Mouse (Mus musculus) cerebellum, adult 11 months (tissue): ENCODE data around the gene Hyal2.
"Not testable (repeated sequence)": the region's sequence is repeated elsewhere in the genome, so short reads cannot be mapped to it uniquely, and the experiment has no call there.

Experiments used
- DNase-seq: peaks from one replicate; pipeline ENCODE4 v3.0.0; 2022

The Hyal2 gene

DNA sequence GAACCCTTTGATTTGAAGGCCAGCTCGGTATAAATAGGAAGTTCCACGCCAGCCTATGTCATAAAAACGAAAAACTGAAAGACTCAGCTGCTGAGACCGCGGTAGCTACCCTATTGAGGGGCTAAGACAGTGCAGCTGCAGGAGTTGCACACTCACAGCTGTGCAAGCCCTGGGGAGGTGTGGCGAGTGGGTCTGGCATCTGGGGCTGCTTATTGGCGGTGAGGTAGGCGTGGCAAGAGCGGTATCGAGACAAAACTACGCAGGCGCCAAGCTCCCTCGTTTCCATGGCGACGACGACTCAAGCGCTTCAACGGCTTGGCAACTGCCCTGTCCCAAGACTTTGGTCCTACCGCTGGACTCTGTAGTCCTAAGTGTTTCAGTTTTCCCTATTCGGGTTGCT, 20.7 kb upstream of the Hyal2 start, which contains the start of gene Zmynd10:
TSS of gene Zmynd10 (plus strand) at position 273 of the 400 bp plus-strand sequence.
- DNase-seq, result no peak

DNA sequence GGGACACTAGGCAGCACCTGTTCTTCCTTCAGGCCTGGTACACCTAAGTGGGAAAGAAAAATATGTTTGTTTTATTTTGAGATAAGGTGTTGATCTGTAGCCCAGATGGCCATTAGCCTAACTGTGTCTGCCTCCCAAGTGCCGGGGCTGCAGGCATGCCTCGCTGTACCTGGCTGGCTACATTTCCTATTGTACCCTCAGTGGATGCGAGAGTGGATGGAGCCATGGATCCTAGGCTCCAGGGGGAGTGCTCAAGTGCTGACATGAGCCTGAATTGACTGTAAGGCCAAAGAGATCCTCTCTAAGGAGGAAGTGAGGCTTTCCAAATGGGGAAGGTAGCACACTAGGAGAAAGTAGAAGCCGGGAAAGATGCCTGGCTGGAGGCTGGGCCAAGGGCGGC, 19.8 kb upstream of the Hyal2 start:
- no peak for DNase-seq

DNA sequence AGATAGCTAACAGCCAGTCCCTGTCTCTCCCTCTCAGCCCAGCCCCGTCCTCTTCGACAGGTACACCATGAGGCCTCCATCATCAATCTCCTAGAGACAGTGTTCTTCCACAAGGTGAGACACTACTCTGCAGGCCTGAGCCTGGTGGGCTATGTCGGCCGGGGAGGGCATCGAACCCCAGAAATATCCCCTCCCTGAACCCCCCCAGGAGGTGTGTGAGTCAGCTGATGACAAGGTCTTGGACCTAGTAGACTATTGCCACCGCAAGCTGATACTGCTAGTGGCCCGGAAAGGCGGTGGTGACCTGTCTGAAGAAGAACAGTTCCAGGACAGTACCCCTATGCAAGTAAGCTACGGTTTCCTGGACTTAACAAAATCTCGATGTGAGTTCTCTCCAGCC, 18.9 kb upstream of the Hyal2 start:
- no peak for DNase-seq

DNA sequence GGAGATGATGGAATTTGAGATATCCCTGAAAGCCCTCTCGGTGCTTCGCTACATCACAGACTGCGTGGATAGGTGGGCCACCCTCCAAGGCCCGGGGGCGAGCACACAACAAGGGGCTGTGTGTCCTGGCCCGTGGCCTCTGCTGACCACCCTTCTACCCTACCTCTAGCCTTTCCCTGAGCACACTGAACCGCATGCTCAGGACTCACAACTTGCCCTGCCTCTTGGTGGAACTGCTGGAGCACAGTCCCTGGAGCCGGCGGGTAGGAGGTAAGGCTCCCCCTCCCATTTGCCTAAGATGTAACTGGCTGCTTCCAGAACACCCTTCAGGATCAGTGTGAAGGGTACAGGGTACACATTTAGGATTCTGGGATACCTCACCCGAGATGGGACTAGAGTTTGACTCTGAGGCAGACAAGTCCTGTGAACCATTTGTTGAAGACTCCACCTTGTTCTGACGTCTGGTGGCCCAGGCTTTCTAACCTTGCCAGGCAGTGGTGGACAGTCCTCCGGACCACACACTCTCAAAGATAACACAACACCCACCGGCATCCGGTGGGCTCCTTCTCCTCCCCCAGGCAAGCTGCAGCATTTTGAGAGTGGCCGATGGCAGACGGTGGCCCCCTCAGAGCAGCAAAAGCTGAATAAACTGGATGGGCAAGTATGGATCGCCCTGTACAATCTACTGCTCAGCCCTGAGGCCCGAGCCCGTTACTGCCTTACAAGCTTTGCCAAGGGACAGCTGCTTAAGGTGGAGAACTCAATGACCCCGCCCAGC, 18.3 kb upstream of the Hyal2 start:
- DNase-seq, result no peak

DNA sequence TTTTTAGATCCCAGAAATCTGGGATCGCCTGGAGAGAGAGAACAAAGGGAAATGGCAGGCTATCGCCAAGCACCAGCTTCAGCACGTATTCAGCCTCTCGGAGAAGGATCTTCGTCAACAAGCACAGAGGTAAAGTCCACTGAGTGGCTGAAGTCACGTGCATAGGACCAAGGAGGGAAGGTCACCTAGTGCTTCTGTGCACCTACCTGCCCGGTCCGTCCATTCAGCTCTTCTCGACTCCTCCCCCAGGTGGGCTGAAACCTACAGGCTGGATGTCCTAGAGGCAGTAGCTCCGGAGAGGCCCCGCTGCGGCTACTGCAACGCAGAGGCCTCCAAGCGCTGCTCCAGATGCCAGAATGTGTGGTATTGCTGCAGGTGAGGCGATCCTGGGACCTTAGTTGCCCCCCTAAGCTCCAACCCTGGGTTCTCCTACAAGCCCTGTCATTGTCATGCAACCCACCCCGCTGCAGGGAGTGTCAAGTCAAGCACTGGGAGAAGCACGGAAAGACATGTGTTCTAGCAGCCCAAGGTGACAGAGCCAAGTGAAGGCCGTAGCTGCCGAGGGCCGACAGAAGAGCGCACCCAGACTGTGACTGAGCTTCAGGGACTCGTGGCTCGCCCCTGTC, 17.1 kb upstream of the Hyal2 start:
- DNase-seq, result no peak

DNA sequence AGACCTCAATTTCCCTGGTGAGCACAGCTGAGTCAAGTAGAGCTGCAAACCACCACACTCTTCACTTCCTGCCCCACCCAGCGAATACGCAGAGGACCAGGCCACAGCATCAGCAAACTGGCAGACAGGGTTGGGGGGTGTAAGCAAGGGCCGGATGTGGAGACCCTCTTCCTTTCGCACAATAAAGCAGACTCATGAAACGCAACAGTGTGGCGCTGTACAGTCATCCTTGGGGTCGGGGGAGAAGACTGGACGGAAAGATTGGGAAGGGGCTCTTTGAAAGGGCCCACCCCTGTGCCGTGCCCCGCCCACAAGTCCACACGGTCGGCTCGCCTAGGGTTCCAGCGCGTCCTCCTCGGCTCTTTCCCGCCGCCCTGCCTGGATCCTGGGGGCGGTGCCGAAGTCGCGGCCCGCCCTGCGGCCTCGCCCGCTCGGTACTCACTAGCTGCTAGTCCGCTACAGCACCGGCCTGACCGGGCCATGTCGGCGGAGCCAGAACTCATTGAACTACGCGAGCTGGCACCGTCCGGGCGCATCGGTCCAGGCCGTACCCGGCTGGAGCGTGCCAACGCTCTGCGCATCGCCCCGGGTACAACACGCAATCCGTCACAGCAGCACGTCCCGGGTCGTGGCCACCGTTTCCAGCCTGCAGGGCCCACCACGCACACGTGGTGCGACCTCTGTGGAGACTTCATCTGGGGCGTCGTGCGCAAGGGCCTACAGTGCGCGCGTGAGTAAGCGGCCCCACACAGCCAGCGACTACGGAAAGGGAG, 16.4 kb upstream of the Hyal2 start, which contains the start of gene Rassf1:
TSS of gene Rassf1 (plus strand) at position 439 of the 773 bp plus-strand sequence.
- no peak for DNase-seq

DNA sequence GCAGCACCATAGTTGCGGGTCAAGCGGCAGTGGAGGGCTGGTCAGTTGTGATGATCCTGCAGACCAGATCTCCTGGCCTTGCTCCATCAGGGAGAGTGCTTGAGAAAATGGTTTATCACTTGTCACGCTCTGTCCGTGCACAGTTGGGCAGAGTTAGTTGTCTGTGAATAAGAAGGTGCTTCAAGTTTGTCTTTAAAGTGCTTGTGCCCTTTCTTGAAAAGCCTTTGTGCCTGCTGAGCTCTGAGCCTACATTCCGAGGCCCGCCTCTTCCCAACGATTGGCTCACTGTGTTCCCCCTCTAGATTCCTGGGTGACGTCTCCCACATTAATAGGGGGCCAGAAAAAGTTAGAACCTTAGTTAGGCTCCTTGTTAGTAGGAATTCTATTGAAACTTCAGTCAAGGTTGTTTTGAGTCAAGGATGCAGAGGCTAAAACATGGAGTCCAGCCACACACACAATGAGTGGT, 15.8 kb upstream of the Hyal2 start:
- DNase-seq, result no peak

DNA sequence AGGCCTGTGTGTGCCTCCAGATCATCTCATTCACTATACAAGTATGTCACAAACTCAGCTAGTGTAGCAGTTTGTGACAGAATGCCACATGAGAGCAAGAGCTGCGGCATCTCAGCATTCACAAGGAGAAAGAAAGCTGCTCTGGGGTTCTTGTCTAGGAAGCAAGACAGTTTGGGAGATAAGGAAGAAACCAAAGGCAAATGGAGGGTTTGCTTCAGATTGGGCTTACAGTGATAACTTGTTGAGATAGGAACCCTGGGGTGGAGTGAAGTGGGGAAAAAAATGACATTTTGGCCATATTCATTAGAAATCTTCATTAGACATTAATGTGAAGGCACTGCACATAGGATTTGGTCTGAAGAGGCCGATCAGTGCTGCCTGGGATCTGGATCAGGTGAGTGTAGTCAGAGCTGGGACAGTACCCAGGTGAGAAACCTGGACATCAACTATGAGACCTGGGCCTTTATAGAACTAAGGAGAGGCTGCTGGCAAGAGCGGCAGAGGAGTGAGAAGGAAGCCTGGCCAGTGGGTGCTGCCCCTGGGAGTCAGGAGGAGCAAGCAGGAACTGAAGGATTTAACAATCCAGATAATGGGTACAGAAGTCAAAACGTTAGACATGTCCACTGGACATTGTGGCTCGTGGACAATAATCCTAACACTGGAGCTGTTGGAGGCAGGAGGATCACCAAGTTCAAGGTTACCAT, 14.9 kb upstream of the Hyal2 start:
- no peak for DNase-seq

DNA sequence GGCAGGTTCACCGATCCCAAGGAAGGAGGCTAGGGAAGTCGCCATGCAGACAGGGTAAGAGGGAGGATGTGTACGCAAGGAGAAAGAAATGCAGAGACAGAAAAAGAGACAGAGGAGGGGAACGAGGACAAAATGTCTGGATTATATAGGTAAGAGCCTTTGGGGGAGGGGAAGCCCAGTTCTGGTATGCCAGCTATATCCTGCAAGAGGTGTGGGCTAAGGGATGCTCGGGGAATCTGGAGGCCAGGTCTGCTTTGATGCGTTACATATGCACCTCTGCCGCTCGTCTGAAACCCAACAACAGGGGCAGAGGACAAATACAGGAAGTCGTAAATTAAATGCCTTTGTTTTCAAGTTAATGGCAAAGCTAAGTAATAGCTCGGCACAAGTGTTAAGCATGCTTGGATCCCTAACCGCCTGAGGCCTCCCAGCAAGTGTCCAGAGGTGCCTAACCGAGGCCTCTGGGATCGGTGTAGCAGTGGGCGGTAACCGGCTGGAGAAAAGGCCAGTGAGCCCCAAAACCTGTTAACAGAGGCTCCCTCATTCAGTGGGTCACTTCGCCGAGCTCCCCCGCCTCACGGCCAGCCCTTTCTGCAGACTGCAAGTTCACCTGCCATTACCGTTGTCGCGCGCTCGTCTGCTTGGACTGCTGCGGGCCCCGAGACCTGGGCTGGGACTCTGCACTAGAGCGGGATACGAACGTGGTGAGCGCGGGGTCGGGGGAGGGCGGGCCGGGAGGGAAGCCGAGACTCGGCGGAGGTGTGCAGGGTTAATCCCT, 14.0 kb upstream of the Hyal2 start:
- DNase-seq, result peak; percentile 61

DNA sequence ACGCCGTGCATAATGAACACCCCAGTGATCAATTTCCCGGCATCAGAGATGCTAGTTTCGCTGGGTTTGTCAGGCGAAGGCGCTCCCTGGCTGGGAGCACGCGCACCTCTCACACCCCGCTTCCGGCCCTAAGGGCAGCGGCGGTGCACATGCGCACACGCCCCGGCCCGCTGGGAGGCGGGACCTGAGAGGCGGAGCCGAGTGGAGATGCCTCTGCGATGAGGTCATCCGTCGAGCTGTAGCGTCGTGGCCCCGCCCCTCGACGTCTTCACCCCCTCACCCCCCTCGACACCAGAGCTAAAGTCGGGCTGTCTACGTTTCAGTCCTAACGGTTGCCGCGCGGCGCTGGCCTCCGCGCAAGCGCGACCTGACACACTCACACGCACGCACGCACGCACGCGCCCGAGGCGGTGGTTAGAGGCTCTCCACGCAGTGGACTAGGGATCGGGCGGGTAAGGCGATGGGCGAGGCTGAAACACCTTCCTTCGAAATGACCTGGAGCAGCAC, 13.4 kb upstream of the Hyal2 start:
- peak; percentile 95 for DNase-seq

DNA sequence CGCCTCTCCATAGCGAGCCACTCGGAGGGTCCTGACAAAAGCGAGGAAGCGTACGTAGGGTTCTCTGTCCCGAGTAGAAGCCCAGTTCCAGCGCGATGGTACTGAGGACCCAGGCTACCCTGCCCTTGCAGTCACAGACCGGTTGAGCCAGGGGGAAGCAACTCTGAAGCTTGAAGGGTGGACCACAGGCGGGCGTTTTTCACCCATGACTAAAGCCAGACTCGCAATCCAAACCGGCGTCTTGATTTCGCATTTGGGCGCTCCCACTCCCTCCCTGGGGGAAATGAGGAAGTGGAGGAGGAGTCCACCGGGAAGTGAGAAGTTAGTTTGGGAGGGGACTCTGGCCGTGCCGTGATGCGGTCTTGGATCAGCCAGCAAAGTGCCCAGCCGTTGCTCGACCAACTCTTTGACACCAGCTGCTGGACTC, 12.7 kb upstream of the Hyal2 start:
- DNase-seq, result no peak

DNA sequence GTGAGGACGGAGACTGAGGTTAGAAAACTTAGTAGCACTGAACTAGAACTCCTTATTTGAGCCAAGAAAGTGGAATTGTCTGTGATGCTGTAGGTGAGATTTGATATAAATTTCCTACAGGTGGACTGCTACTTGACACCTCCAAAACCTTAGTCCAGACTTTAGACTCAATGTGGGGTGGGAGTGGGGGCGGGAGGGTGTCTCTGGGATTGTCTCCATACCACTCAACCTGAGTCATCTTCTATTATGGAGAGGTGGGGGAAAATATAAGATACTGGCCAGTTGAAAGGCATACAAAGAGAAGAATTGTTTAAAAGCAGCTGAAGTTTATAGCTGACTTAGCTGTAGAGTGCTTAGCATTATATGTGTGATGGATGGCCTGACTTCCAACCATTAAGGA, 12.0 kb upstream of the Hyal2 start:
- DNase-seq, result no peak

DNA sequence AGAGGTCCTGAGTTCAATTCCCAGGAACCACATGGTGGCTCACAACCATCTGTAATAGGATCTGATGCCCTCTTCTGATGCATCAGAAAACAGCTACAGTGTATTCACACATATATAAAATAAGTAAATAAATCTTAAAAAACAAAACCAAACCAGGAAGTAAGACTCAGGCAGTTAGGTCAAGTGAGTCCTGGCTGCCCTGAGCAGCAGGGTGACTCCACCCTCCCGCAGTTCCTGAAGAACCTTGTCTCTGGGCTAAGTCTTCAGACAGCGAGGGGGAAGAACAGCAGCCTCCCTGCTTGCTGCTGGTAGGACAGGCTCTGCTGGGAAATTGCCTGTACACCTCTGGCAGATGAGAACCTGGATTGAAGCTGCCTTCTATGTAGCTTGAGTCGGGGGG, 11.4 kb upstream of the Hyal2 start:
- no peak for DNase-seq

DNA sequence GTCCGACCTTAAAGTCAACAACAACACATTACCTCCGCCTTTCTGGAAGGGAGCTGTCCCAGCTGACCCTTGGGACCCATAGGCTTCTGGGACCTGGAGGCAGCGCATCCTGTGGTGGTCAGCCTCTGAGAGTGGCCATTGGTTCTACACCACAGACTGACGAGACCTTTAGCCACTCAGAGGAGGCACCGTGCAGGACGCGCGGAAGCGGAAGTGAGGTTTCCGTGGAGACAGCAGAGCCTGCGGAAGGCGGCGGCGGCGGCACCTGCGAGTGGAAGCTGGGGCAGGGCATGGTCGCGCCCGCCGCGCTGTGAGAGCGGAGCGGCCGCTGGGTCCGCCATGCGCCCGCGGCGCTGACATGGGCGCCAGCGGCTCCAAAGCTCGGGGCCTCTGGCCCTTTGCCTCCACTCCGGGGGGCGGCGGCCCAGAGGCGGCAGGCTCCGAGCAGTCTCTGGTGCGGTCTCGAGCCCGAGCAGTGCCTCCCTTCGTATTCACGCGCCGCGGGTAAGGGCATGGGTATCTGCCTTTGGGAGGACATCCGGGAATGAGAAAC, 4.6 kb upstream of the Hyal2 start, which contains the start of gene Tusc2:
TSS of gene Tusc2 (plus strand) at position 227 of the 553 bp plus-strand sequence.
- DNase-seq, result peak; percentile 90

DNA sequence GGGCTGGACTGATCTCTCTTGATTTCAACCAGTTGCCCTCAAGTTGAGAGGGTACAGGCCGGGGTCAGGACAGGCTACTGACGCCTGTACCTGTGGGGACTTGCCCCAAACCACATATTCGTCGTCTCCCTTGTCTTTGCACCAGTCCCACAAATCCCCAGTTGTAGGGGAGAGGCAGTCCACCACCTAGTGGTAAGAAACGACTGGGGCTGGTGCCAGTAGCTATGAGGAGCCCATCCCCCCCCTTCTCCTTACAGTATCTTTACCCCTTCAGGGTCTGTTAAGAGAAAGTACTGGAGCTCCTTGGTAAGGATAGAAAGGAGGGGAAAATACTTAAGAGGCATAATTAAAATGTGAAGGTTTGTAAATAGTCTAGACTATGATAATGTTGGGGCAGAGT, 2.2 kb upstream of the Hyal2 start:
- DNase-seq, result not testable (repeated sequence)

DNA sequence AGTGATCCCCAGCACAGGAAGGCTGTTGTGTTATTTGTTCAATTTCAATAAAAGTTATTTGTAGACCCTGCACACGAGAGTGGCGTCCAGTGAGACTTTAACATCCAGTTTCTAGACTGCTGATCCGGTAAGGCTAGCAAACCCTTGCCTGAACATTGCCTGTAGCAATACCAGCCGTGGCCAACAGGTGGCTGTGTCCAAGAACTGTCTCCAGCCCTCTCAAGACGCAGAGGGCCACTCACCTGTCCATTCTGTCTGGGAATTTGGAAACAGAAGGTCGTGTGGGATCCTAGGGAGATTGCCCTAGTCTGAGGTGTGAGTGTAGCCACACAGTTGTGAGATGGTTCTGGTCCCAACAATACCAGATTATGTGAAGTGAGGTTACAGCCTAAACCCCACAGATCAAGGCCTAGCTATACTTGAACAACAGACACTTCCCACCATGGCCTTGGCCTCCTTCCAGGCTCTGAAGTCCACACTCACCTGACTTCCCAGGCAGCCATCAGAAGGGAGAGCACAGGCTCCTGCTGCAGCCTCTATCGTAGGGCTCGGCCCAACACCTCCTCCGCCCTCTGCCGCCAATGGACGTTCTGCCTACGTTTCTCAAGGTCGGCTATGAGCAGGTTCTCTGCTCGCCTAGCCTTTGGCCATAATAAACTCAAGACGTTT, 1.6 kb upstream of the Hyal2 start:
- peak; percentile 72 for DNase-seq

DNA sequence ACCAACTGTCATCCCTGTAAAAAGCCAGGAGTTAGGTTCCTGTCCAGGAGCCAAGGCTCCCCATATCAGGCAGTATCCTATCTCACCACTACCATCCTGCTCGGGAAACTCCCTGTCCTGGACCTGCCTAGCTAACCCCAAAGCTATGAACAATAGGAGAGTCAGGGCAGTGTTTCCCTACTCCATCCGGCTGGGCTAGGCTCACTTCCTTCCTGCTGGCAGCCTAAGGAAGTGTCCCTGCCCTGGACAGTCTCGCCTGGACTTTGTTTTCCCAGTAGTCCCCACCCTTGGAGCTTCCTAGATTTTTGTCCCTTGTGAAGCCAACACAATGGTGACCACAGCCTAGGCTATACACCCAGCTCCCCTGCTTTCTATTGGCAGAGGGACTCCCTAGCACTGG, 890 bp upstream of the Hyal2 start:
- no peak for DNase-seq

DNA sequence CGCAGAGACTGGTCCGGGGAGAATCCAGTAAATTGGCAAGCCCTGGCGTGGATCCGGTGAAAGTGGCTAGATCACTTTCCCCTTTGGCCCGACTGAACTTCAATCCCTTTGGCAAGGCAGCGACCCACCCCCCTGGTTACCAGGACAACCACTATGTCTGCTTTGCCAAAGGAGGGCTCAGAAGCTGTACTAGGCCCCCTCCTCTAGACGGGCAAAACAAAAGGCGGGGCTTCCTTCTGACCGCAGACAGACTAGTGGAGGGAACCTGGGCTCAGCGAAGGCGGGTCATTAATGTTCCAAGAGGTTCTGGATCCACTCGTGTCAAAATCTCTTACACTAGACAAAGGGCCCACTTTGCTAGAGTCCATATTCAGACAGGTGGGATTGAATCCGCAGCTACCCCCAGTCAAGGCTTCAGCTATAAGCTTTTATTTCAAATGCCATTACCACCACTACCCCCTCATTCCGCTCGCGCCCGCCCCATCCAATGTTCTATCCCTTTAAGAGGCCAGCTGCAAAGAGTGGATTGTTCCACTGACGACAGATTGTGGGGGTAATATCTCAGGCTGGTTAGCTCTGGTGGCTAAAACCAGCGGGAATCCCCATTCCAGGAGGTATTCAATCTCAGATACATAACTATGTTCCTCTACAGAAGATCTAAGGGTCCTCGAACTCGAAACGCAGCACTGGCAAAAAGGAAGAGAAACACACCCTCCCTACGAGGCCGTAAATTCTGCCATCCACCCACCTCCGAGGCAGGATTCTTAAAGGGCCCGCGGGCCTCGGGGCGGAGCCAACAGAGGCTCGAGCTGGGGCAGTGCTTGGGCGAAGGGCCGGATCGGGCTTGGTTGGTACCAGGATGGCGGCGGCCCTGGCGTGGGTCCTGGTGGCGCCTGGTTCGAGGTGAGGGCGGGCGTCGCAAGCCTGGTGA, 851 bp downstream of the Hyal2 start:
- DNase-seq, result peak; percentile 77

DNA sequence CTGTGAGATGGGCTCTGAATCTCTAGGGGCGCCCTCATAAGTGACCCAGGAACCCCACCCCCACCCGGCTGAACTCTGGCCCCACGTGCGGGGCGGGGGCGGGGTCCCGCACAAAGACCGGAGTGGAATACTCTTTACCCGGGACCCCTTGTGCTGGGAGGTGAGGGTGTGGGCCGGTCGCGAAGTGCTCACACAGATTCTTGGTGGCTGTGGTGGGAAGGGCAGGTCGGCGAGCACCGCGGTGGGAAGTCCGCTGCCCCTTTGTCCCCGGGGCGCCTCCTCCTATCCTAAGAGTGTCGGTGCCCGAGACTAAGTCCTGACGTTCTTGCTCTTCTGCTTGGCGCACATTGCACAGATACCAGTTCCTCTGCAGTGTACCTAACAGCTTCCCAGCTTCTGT, 1.5 kb downstream of the Hyal2 start:
- DNase-seq, result no peak

DNA sequence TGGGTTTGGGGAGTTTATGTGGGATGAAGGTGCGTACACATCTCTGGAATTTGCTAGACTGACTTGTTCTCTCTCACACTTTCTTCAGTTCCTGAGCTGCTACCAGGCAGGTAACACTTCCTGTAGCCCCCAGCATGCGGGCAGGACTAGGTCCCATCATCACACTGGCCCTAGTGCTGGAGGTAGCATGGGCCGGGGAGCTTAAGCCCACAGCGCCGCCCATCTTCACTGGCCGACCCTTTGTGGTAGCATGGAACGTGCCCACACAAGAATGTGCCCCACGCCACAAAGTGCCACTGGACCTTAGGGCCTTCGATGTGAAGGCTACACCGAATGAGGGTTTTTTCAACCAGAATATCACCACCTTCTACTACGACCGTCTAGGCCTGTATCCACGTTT, 2.3 kb downstream of the Hyal2 start:
- no peak for DNase-seq
